Mouse (Mus musculus) testis, adult 2 months (tissue): ENCODE measurements at regions not wholly inside any gene's neighbourhood (a gene's known extent, or its start where the extent isn't known, plus 50 kb on each side); places are given as distances from the start of the nearest gene placed in this dataset.

ENCODE experiments used
- CTCF ChIP-seq: fragments of 200-500 bp; IDR thresholded peaks from 2 replicates; pipeline ENCODE4 v1.5.1; 2012; ENCODE audit warnings: low read depth, mild to moderate bottlenecking, inconsistent platforms, low read length, moderate library complexity; ENCODE audit not compliant: control insufficient read depth, insufficient read depth, insufficient replicate concordance
- POLR2A ChIP-seq: fragments of 200-500 bp; IDR thresholded peaks from 2 replicates; pipeline ENCODE4 v1.6.1; 2012; ENCODE audit warnings: low read depth, mild to moderate bottlenecking, inconsistent platforms, low read length, moderate library complexity; ENCODE audit not compliant: control insufficient read depth

DNA sequence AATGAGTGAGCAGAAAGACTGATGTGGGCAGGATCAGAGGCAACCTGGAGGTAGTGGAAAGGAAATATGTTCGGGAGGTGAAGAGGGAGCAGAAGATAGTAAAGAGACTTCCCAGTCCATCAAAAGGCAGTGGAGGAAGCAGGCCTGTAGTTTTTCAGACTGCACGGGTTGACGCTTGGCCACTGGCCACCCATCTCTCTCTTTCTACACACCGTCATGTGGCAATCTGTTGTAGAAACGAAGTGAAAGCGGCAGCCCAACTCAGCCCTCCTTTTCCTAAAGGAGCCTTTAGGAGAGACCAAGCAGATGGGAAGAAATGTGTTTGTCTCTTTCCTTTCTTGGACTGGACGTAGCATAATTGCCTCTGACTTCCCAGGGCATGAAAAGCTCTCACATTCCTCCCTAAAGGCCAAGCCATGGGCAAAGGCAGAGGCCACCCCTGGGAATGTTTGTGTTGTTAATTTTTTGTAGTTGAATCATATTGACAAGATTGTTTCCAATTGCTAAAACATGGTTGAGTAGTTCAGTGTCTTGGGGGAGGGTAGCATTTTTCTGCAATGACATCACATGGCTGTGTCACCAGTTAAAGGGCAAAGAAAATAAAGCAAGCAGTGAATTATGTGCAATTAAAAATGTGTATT lies 150.7 kb upstream of the Foxa2 start:
- no peak for TF ChIP-seq CTCF
- no peak for TF ChIP-seq POLR2A
